Mouse (Mus musculus) intestine, postnatal 0 days (tissue): ENCODE results near the gene Rph3a. TPM values are rescaled to one million over a fixed set of nuclear protein-coding genes. Genes with fewer than 3 reads are reported as not detected.
"Not testable (repeated sequence)": the region's sequence is repeated elsewhere in the genome, so short reads cannot be mapped to it uniquely, and the experiment has no call there.

Source experiments
- ATAC-seq: fragments of 200-750 bp; cut with Nextera tagmentation; 2 replicates; pipeline ENCODE4 v1.8.0; 2017; ENCODE audit warnings: mild to moderate bottlenecking, moderate TSS enrichment, moderate library complexity
- H3K27ac ChIP-seq: fragments of 300-500 bp; sonication (generic); 2 replicates; pipeline ENCODE4 v1.5.1; 2014; ENCODE audit warnings: mild to moderate bottlenecking, low read depth, low read length, moderate library complexity
- H3K27me3 ChIP-seq: fragments of 300-500 bp; sonication (generic); replicated peaks from 2 replicates; pipeline ENCODE4 v1.6.1; 2014; ENCODE audit warnings: low read length, mixed read lengths; ENCODE audit not compliant: control insufficient read depth, insufficient read depth
- H3K36me3 ChIP-seq: fragments of 300-500 bp; sonication (generic); 2 replicates; pipeline ENCODE4 v1.6.1; 2014; ENCODE audit warnings: mild to moderate bottlenecking, moderate library complexity; ENCODE audit not compliant: control insufficient read depth, insufficient read depth
- H3K4me1 ChIP-seq: fragments of 300-500 bp; sonication (generic); replicated peaks from 2 replicates; pipeline ENCODE4 v1.6.1; 2014; ENCODE audit warnings: antibody characterized with exemption, low read length, mixed read lengths; ENCODE audit not compliant: control insufficient read depth, insufficient read depth
- H3K4me2 ChIP-seq: fragments of 300-500 bp; sonication (generic); replicated peaks from 2 replicates; pipeline ENCODE4 v1.6.1; 2014; ENCODE audit warnings: low read depth, mild to moderate bottlenecking, moderate library complexity
- H3K4me3 ChIP-seq: fragments of 300-500 bp; sonication (generic); 2 replicates; pipeline ENCODE4 v1.5.1; 2014; ENCODE audit warnings: low read depth, low read length
- H3K9ac ChIP-seq: fragments of 300-500 bp; sonication (generic); 2 replicates; pipeline ENCODE4 v1.6.1; 2014; ENCODE audit warnings: mild to moderate bottlenecking, low read depth, low read length
- H3K9me3 ChIP-seq: fragments of 300-500 bp; sonication (generic); 2 replicates; pipeline ENCODE4 v1.6.1; 2016; ENCODE audit warnings: mixed run types; ENCODE audit not compliant: control insufficient read depth
- CTCF ChIP-seq: sonication (generic); IDR thresholded peaks from 2 replicates; pipeline ENCODE4 v1.5.1; 2016; ENCODE audit warnings: low read depth, mild to moderate bottlenecking, control low read depth, antibody characterized with exemption, moderate library complexity
- WGBS: fragments of 180-500 bp; shearing (Covaris S2); extraction: QIAGEN DNeasy Blood & Tissue Kit; methylation state at CpG from one replicate; pipeline ENCODE4 v1.1.7; 2014; 5-methylcytosine and 5-hydroxymethylcytosine counted together
- polyA plus RNA-seq: library from polyadenylated mRNA; unstranded; fragments of >200 nt; fragmentation: Nextera tagmentation; extraction: Ambion mirVana; gene quantifications from 2 replicates; pipeline ENCODE4 v1.2.1, GENCODE M21; 2015

Gene Rph3a
- polyA plus RNA-seq, 1 experiment from 2014 or later, result 0.48 TPM

- Histone ChIP-seq H3K27ac (no peak overlapping the region), H3K4me3 (no peak overlapping the region), H3K27me3 (no peaks in the 10 kb centered on the region), H3K36me3 (no peaks in the 10 kb centered on the region), H3K4me1 (no peaks in the 10 kb centered on the region), H3K9ac (no peak overlapping the region), H3K9me3 (no peaks in the 10 kb centered on the region), H3K4me2 (no peak overlapping the region)
- WGBS, result 64% methylated on average over 7 of the region's 7 CpGs
- TF ChIP-seq CTCF, result no peak
- no peak for ATAC-seq
Measured at GRCm38 (mm10) chr5:120908196-120908920, 101.5 kb downstream of the Rph3a start.

- 37% methylated on average over 8 of the region's 12 CpGs for WGBS
- H3K9me3 ChIP-seq, H3K27me3 ChIP-seq, H3K4me1 ChIP-seq, H3K36me3 ChIP-seq, H3K27ac ChIP-seq: not testable (repeated sequence)
- Histone ChIP-seq H3K4me3 (peak within 1 kb of the TSS; percentile 36), H3K4me2 (peak within 1 kb of the TSS; percentile 64), H3K9ac (0 out of 2 replicates have a peak within 1 kb of the TSS, but pooled peaks have one; percentile 27)
- peak; percentile 79 for ATAC-seq
Measured at GRCm38 (mm10) chr5:120906791-120907733, 102.8 kb downstream of the Rph3a start, which contains the start of gene Oas1a. Oas1a (minus strand) TSS chr5:120907521.

- Histone ChIP-seq H3K4me2 (no peak overlapping the region), H3K27ac (no peak overlapping the region), H3K27me3 (no peaks in the 10 kb centered on the region), H3K36me3 (peaks cover 4% of the 10 kb centered on the region; the same call in 1 of the 2 replicates), H3K9ac (no peak overlapping the region), H3K9me3 (no peaks in the 10 kb centered on the region), H3K4me3 (no peak overlapping the region), H3K4me1 (no peaks in the 10 kb centered on the region)
- 90% methylated on average over 5 of the region's 5 CpGs for WGBS
- no peak for ATAC-seq
- no peak for TF ChIP-seq CTCF
Measured at GRCm38 (mm10) chr5:120902056-120902455, 107.8 kb downstream of the Rph3a start.

GRCm38 (mm10) chr5:120900666-120901065 is 109.2 kb downstream of the Rph3a start:
- Histone ChIP-seq H3K36me3 (peaks cover 4% of the 10 kb centered on the region; the same call in 1 of the 2 replicates), H3K9ac (no peak overlapping the region), H3K27ac (no peak overlapping the region), H3K9me3 (no peaks in the 10 kb centered on the region), H3K4me3 (no peak overlapping the region), H3K27me3 (no peaks in the 10 kb centered on the region), H3K4me1 (no peaks in the 10 kb centered on the region), H3K4me2 (no peak overlapping the region)
- no peak for TF ChIP-seq CTCF
- no peak for ATAC-seq
- 59% methylated on average over 1 of the region's 1 CpGs for WGBS

- no peak for TF ChIP-seq CTCF
- Histone ChIP-seq H3K36me3 (peaks cover 4% of the 10 kb centered on the region; the same call in 1 of the 2 replicates), H3K9ac (no peak overlapping the region), H3K4me2 (no peak overlapping the region), H3K9me3 (no peaks in the 10 kb centered on the region), H3K27ac (no peak overlapping the region), H3K4me3 (no peak overlapping the region), H3K4me1 (no peaks in the 10 kb centered on the region), H3K27me3 (no peaks in the 10 kb centered on the region)
- ATAC-seq, result no peak
Measured at GRCm38 (mm10) chr5:120898726-120899125, 111.2 kb downstream of the Rph3a start.

GRCm38 (mm10) chr5:120898307-120898706 is 111.6 kb downstream of the Rph3a start:
- H3K9me3 ChIP-seq, result no peaks in the 10 kb centered on the region

More at GRCm38 (mm10) chr5:120898307-120898706, 111.6 kb downstream of the Rph3a start:
- TF ChIP-seq CTCF, result no peak
- Histone ChIP-seq H3K9ac (no peak overlapping the region), H3K4me2 (no peak overlapping the region), H3K27ac (no peak overlapping the region), H3K4me1 (no peaks in the 10 kb centered on the region), H3K4me3 (no peak overlapping the region), H3K27me3 (no peaks in the 10 kb centered on the region), H3K36me3 (peaks cover 4% of the 10 kb centered on the region; the same call in 1 of the 2 replicates)
- ATAC-seq, result no peak
- WGBS, result 89% methylated on average over 6 of the region's 6 CpGs
